Mouse (Mus musculus) megakaryocyte, adult 5-6 weeks (primary cell): ENCODE measurements around the gene Tbl1xr1. TPM values are rescaled to one million over a fixed set of nuclear protein-coding genes. Genes with fewer than 3 reads are reported as not detected.

ENCODE experiments used
- ATAC-seq: 2 replicates; pipeline ENCODE4 v1.8.0; 2016; ENCODE audit warnings: mild to moderate bottlenecking, inconsistent platforms; ENCODE audit not compliant: poor library complexity, severe bottlenecking
- total RNA-seq, 2 experiments: library from RNA; stranded (forward) in 1 of 2; stranded (reverse) in 1 of 2; fragments of 153-499, 151-499 nt in 1 of 2; fragments of 221-1000, 200-1000 nt in 1 of 2; gene quantifications; 2 replicates each; pipeline versions ENCODE4 v1.2.3 to v1.2.4; 2015 to 2017

Tbl1xr1 gene
- total RNA-seq, 2 experiments from 2014 or later, result 99.3 to 111 TPM

DNA sequence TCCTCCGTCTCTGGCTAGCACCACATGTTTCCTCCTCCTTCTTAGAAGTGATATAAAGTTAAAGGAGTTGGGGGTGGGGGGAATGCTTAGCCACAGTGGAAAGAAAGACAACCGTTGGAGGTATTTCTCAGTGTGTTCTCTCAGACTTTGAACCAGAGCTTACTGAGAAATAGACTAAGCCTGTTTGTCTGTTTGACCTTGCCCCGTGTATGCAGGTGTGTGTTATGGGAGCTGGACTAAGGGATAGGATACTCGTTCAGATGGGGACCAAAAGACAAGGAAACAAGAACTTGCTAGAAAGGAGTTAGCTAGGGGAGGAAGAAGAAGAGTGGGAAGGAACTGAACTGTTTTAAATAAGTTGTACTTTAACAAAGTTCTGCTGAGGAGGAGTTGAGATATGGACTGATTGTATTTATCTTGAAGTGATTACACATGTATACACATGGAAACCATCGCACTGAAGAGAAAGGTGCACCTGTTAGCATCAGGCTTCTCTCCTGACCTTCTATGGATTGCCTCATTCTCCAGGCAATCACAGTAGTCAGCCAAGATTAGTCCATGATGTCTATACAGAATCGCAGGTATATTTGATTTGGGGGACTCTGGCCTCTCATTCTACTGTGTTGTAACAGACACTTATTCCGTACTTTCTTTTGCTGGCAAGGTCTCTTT, 117.9 kb downstream of the Tbl1xr1 start:
- no peak for ATAC-seq

DNA sequence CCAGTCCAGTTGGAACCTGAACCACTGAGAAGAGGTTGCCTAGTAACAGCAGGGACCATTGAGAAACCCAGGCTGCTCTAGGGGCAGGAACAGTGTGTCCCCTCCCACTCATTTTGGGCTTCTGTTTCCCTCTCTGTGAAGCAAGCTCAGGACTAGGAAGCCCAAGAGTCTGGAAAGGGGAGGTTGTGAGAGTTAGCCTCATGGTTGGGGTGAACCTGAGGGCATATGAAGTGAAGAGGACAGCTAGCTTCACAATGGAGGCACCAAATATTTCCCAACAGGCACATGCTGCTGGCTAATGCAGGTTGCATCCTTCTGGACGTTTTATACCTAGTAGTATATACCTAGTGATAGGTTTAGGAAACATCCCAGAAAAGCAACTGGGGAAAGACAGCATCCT, 122.3 kb downstream of the Tbl1xr1 start:
- ATAC-seq, result no peak

DNA sequence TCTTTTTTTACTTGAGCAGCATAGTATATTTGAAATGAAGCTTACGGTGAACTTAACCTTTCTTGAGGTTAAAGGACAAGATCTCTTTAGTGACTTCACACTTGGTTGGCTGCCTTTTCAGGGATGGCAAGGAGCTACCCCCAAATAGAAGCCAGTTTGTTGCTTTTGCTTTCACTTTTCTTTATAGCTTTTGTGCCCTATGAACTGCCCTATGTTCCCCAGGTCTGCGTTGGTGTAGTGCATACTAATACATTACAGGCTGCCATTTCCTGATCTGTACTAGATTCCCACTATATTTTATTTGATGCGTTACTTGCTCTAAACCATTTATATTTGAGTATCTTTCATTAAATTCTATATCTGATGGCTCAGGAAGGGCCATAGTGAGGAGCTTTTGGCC, 127.7 kb downstream of the Tbl1xr1 start:
- no peak for ATAC-seq

DNA sequence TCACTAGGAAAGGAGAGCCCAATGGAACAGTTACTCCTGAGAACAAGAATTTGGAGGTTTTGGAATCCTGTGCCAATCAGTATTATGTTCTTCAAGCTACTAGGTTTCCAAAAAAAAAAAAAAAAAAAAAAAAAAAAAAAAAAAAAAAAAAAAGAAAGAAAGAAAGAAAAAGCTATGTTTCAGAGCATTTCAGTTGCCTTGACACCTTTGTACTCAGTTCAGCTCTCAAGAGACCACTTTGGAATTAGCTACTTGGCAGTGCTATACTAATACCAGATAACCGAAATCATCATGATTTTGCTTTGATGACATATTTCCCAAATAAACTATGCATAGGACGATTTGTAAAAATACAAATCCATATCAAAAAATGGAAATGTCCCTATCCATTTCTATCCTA, 145.1 kb downstream of the Tbl1xr1 start:
- ATAC-seq, result no peak

DNA sequence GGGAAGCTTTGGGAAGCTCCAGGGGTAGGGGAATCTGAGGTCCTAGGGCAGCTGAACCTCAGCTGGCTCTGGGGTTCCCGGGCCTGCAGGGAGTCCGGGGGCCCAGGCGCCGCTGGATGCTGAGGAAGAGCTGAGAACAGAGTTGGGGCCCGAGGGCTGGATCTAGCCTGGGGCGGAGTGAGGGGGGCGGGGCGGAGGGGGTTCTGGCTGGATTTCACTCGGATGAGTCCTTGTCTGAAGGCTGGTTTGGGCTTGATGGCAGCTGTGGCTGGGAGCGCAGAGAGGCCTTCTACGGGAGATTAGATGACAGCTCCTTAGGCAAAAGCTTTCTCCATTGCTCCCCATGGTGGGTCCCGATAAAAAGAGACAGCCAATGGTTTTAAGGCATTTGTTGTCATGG, 145.9 kb downstream of the Tbl1xr1 start:
- no peak for ATAC-seq

DNA sequence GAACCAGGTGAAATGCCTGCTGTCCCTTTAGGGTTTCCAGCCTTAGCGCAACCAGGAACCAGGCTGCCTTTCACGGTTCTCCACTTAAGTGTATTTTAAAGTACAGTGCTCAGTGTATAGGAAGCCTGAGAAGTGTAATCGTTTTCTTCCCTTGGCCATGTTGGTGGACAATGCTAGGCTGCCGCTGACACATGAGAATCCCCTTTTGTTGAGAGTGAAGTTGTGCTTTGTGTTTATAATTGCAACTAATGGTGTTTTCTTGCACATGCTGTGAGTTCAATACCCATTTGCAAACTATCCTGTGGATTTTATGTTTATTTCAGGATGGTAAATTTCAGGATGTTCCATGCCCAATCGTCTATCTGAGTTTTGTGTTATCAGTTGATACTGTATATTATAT, 146.6 kb downstream of the Tbl1xr1 start:
- ATAC-seq, result no peak

DNA sequence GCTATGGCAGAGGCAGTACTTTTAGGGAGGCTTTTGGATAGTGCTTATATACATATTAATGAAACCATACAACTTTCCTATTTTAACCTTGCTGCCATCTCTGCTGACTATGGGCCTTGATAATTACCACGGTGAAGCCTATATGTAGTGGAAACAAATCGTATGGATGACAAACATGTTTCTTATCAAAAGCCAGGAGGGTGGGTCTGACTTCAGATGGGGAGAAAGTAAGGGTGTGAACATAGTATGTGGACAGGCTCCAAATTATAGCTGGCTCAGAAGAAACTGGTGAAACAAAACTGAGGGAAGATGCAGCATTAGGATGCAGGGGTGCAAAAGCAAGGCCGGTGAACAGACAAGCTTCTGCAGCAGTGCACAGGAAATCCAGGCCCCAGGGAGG, 151.6 kb downstream of the Tbl1xr1 start:
- ATAC-seq, result no peak

DNA sequence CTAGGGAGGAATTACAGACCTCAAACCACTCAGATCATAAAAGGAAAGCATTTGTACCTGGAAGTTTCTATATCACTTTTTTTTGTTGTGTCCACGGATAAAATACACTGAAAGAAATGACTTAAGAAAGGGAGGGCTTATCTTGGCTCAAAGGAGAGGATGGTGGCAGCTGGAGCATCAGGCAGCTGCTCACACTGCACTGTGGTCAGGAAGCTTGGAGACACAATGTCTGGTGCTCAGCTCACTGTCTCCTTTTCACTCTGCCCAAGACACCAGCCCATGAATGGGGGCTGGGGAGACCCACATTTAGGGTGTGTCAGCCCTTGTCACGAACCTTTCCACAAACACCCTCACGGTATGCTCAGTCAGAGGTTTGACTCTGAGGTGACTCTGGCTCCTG, 154.2 kb downstream of the Tbl1xr1 start:
- ATAC-seq, result no peak

DNA sequence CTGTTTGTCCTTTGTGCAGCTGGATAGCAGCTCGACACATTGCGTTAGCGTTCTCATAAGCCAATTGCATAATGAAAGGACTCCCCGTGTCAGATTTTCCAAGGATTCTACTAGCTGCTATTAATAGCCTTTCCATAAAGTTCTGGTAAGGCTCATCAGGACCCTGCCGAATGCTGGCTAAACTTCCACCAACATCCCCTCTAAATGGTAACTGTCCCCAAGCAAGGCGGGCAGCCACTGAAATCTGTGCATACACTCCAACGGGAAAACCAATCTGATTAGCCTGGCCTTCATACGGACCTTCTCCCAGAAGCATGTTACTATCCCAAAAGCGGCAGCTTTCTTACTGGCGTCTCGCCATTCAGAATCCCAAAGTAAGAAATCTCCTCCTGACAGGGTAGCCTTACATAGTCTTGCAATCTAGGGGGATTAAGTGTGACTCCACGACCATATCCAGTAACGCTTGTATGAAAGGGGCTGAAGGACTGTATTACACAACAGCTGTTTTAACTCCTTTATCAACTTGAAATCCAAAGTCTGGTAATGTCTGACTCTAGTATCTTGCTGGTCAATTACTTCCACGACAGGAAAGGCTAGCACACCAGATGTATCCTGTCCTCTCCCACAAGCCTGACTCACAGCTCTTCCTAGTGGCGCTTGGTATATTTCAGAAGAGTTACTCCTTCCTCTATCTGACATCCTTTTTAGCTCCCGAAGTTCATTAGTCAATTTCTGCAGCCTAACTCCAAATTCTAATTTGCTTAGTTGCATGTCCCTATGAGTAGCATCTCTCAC, 161.9 kb downstream of the Tbl1xr1 start:
- ATAC-seq, result no peak
